Mouse (Mus musculus) yolk sac, embryonic 10.5 days (tissue): ENCODE measurements around the gene Rps7.

ENCODE experiments used
- DNase-seq: peaks from one replicate; pipeline ENCODE4 v3.0.0-alpha.2; 2017; ENCODE audit warnings: low spot score

Rps7 gene

GRCm38 (mm10) chr12:28617297-28617696, 18.5 kb downstream of the Rps7 start:
- DNase-seq = no peak

- DNase-seq = no peak
Observed at GRCm38 (mm10) chr12:28614401-28614800, 21.4 kb downstream of the Rps7 start.

GRCm38 (mm10) chr12:28612391-28612790, 23.4 kb downstream of the Rps7 start:
- no peak for DNase-seq

GRCm38 (mm10) chr12:28607546-28608305, 28.0 kb downstream of the Rps7 start:
- no peak for DNase-seq

GRCm38 (mm10) chr12:28603494-28603893, 32.3 kb downstream of the Rps7 start:
- no peak for DNase-seq

GRCm38 (mm10) chr12:28602259-28602658, 33.5 kb downstream of the Rps7 start:
- no peak for DNase-seq

GRCm38 (mm10) chr12:28598526-28598991, 37.2 kb downstream of the Rps7 start:
- DNase-seq = no peak

GRCm38 (mm10) chr12:28598110-28598509, 37.6 kb downstream of the Rps7 start:
- DNase-seq = no peak

GRCm38 (mm10) chr12:28597699-28598098, 38.1 kb downstream of the Rps7 start:
- DNase-seq = no peak

GRCm38 (mm10) chr12:28596851-28597250, 38.9 kb downstream of the Rps7 start:
- DNase-seq = no peak

GRCm38 (mm10) chr12:28590428-28590827, 45.3 kb downstream of the Rps7 start:
- DNase-seq = no peak

- DNase-seq = peak; percentile 81
Observed at GRCm38 (mm10) chr12:28589090-28589868, 46.5 kb downstream of the Rps7 start.

- DNase-seq = no peak
Observed at GRCm38 (mm10) chr12:28587949-28588348, 47.8 kb downstream of the Rps7 start.

- DNase-seq = no peak
Observed at GRCm38 (mm10) chr12:28584036-28584435, 51.7 kb downstream of the Rps7 start.

- no peak for DNase-seq
Observed at GRCm38 (mm10) chr12:28582423-28582822, 53.3 kb downstream of the Rps7 start, which contains the start of gene Allc. TSS of gene Allc (minus strand) at chr12:28582523.
